In the genomic region with DNA sequence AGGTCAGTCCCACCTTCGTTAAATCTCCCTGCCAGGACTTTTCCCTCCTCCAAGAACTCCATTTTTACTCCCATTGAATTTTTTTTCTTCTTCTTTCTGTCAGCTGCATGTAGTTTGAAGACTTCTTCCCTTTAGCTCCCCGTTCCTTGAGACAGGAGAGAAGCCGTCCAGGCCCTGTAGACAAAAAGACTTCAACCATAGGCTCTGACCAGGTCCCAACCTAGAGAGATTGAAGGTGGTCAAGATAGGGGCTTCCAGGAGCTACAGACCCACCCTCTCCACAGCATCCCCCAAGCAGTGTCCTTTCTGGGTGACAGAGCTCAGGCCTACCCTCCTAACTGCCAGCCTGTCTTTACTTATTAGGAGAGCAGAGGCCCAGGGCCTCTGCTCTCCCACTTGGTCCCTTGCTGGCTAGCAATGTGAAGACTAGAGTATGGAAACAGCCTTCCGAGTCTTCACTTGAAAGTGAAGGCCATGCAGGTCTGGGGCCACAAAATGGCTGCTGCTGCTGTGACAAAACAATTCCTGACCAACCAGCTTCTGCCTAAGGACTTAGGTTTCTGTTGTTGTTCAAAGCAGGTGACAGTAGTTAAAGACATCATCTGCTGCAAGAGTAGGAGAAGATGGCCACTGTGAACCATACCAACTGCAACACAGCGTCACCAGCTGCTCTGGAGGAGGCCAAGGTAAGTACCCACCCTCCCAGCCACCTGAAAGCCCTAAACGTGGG, we compare ENCODE assay signal across 8 mouse cellular contexts. TPM values are rescaled to one million over a fixed set of nuclear protein-coding genes. Genes with fewer than 3 reads are reported as not detected.
DNase-seq lines count a peak whose midpoint lies in the region; ATAC-seq and TF ChIP-seq lines count a peak whose summit lies in the region.

No protein-coding gene starts in this region.

- peaks cover 24% of the 10 kb centered on the region for H3K79me2 ChIP-seq in myocyte (ENCODE audit: control insufficient read depth, insufficient read depth)

- WGBS in hindbrain, embryonic 15.5 days = 48% methylated on average over 6 of the region's 6 CpGs

- H3K9me3 ChIP-seq in hindbrain, embryonic 15.5 days = no peaks in the 10 kb centered on the region

- no peak for ATAC-seq in CD4-positive, CD25-positive, alpha-beta regulatory T cell, adult 4 months
- ATAC-seq in hindbrain, embryonic 15.5 days (ENCODE audit: low FRiP score, low read depth) = peak; percentile 28; the same call in 1 of the 2 replicates

- H3K4me1 ChIP-seq in hindbrain, embryonic 15.5 days (replicated peaks) = peaks cover 45% of the 10 kb centered on the region

- no peaks in the 10 kb centered on the region for H3K27me3 ChIP-seq in hindbrain, embryonic 15.5 days
- H3K27me3 ChIP-seq in myocyte (ENCODE audit: control insufficient read depth, insufficient read depth, insufficient read length) = no peaks in the 10 kb centered on the region

- H3K27ac ChIP-seq in hindbrain, embryonic 15.5 days (replicated peaks) = peak overlapping the region; percentile 78

- peak overlapping the region; percentile 41 for H3K9ac ChIP-seq in hindbrain, embryonic 15.5 days

- peak; percentile 29 for DNase-seq in CD4-positive, CD25-positive, alpha-beta regulatory T cell, adult 2 months (ENCODE audit: low read depth, low spot score)
- DNase-seq in retina, postnatal 1 day = peak; percentile 40
- no peak for DNase-seq in retina, embryonic 14.5 days (ENCODE audit: low spot score)
- DNase-seq in ovary, postnatal 36 days (ENCODE audit: low spot score) = no peak
- DNase-seq in urinary bladder, postnatal 14 days (ENCODE audit: low spot score) = no peak

- no peak for TF ChIP-seq POLR2A in myocyte (IDR thresholded peaks at IDR 0.05; ENCODE audit: insufficient read length, low read depth)

- H3K36me3 ChIP-seq in hindbrain, embryonic 15.5 days = peaks cover 4% of the 10 kb centered on the region; the same call in 1 of the 2 replicates
- no peaks in the 10 kb centered on the region for H3K36me3 ChIP-seq in myocyte (ENCODE audit: control insufficient read depth, insufficient read depth)

- no peak overlapping the region for H3ac ChIP-seq in myocyte (ENCODE audit: control insufficient read depth, insufficient read length)

- peak overlapping the region; percentile 20 for H3K4me3 ChIP-seq in hindbrain, embryonic 15.5 days
- H3K4me3 ChIP-seq in myocyte = peak overlapping the region; percentile 81

- peak overlapping the region; percentile 51 for H3K4me2 ChIP-seq in hindbrain, embryonic 15.5 days
- H3K4me2 ChIP-seq in myocyte (ENCODE audit: low read depth) = peak overlapping the region; percentile 86

TF ChIP-seq in myocyte, 11 proteins besides CTCF, POLR2A, EP300 and RAD21:
- no peak for TF ChIP-seq MYOG (IDR thresholded peaks at IDR 0.05; ENCODE audit: control insufficient read depth in 1 of 3, insufficient read depth in 1 of 3, insufficient read length in 2 of 3, low read depth in 2 of 3)
- peak; percentile 16 for TF ChIP-seq POLR2AphosphoS2 (IDR thresholded peaks at IDR 0.05; ENCODE audit: insufficient read length, low read depth)
TF ChIP-seq in myocyte: peak in this region for 1.

RNA-seq across cellular contexts. Expression of a gene that starts 1.4 kb away (rescaled TPM):
- 1 to 10 TPM; 2.3 to 4.5 TPM for polyA plus RNA-seq in CD4-positive, CD25-positive, alpha-beta regulatory T cell, adult 4 months (2017; shearing (Covaris generic))
- polyA plus RNA-seq in hindbrain, embryonic 15.5 days (2015; fragmentation: Nextera tagmentation; extraction: Ambion mirVana) = 23.5 and 28.4 TPM in 2 replicates
- 8.8 TPM for polyA plus RNA-seq in myocyte (2012; fragmentation: generic; extraction: Trizol)

RNA-seq across cellular contexts. Expression of a gene that starts 17.6 kb away (rescaled TPM):
- 1 to 10 TPM; 2.6 to 4.3 TPM for polyA plus RNA-seq in CD4-positive, CD25-positive, alpha-beta regulatory T cell, adult 4 months (2017; shearing (Covaris generic))
- polyA plus RNA-seq in hindbrain, embryonic 15.5 days (2015; fragmentation: Nextera tagmentation; extraction: Ambion mirVana) = 3.7 and 3.9 TPM in 2 replicates
- 18.7 TPM for polyA plus RNA-seq in myocyte (2012; fragmentation: generic; extraction: Trizol)

RNA-seq across cellular contexts. Expression of a gene that starts 32.1 kb away (rescaled TPM):
- polyA plus RNA-seq in CD4-positive, CD25-positive, alpha-beta regulatory T cell, adult 4 months (2017; shearing (Covaris generic)) = 10 to 100 TPM; 19.7 to 25.2 TPM
- 11.1 and 13.3 TPM in 2 replicates for polyA plus RNA-seq in hindbrain, embryonic 15.5 days (2015; fragmentation: Nextera tagmentation; extraction: Ambion mirVana)
- 55.2 TPM for polyA plus RNA-seq in myocyte (2012; fragmentation: generic; extraction: Trizol)

RNA-seq across cellular contexts. Expression of a gene that starts 32.2 kb away (rescaled TPM):
- under 1 TPM; 0.41 to 0.51 TPM for polyA plus RNA-seq in CD4-positive, CD25-positive, alpha-beta regulatory T cell, adult 4 months (2017; shearing (Covaris generic))
- polyA plus RNA-seq in hindbrain, embryonic 15.5 days (2015; fragmentation: Nextera tagmentation; extraction: Ambion mirVana) = 3.7 and 4.4 TPM in 2 replicates
- polyA plus RNA-seq in myocyte (2012; fragmentation: generic; extraction: Trizol) = 20.6 TPM

RNA-seq across cellular contexts. Expression of a gene that starts 37.3 kb away (rescaled TPM):
- 10 to 100 TPM; 54.2 to 69.6 TPM for polyA plus RNA-seq in CD4-positive, CD25-positive, alpha-beta regulatory T cell, adult 4 months (2017; shearing (Covaris generic))
- polyA plus RNA-seq in hindbrain, embryonic 15.5 days (2015; fragmentation: Nextera tagmentation; extraction: Ambion mirVana) = 7.0 and 7.8 TPM in 2 replicates
- 15.6 TPM for polyA plus RNA-seq in myocyte (2012; fragmentation: generic; extraction: Trizol)

Comparison
In these comparisons a context has a peak if more than half of its experiments do, and no peak if none do; other contexts are left out.
1. DNase-seq: peak in CD4-positive, CD25-positive, alpha-beta regulatory T cell, adult 2 months (single experiment) and retina, postnatal 1 day (single experiment); none in retina, embryonic 14.5 days (single experiment), ovary, postnatal 36 days (single experiment) and urinary bladder, postnatal 14 days (single experiment).